Mouse (Mus musculus) naive thymus-derived CD4-positive, alpha-beta T cell, adult 2 months (primary cell): ENCODE data around the gene Rnf169.

Experiments
- DNase-seq: peaks from one replicate; pipeline ENCODE4 v3.0.0-alpha.2; 2011; ENCODE audit warnings: low read depth

The Rnf169 gene

GRCm38 (mm10) chr7:99892351-99892750 is 87.9 kb downstream of the Rnf169 start:
- DNase-seq = no peak

- DNase-seq = peak; percentile 43
These were observed 88.8 kb downstream of the Rnf169 start for GRCm38 (mm10) chr7:99891471-99891870.

- DNase-seq = peak; percentile 27
These were observed 90.0 kb downstream of the Rnf169 start for GRCm38 (mm10) chr7:99890168-99890755.

- peak; percentile 80 for DNase-seq
These were observed 90.9 kb downstream of the Rnf169 start for GRCm38 (mm10) chr7:99889175-99889880.

GRCm38 (mm10) chr7:99887743-99888142 is 92.5 kb downstream of the Rnf169 start:
- no peak for DNase-seq

- no peak for DNase-seq
These were observed 93.0 kb downstream of the Rnf169 start for GRCm38 (mm10) chr7:99887230-99887735.

- no peak for DNase-seq
These were observed 102.0 kb downstream of the Rnf169 start for GRCm38 (mm10) chr7:99878254-99878653.

GRCm38 (mm10) chr7:99876345-99876744 is 103.9 kb downstream of the Rnf169 start:
- DNase-seq = peak; percentile 91

- DNase-seq = no peak
These were observed 104.4 kb downstream of the Rnf169 start for GRCm38 (mm10) chr7:99875891-99876290.

GRCm38 (mm10) chr7:99873965-99874364 is 106.3 kb downstream of the Rnf169 start:
- no peak for DNase-seq
